Mouse (Mus musculus): ENCODE results near the gene Fgf15.

DNA sequence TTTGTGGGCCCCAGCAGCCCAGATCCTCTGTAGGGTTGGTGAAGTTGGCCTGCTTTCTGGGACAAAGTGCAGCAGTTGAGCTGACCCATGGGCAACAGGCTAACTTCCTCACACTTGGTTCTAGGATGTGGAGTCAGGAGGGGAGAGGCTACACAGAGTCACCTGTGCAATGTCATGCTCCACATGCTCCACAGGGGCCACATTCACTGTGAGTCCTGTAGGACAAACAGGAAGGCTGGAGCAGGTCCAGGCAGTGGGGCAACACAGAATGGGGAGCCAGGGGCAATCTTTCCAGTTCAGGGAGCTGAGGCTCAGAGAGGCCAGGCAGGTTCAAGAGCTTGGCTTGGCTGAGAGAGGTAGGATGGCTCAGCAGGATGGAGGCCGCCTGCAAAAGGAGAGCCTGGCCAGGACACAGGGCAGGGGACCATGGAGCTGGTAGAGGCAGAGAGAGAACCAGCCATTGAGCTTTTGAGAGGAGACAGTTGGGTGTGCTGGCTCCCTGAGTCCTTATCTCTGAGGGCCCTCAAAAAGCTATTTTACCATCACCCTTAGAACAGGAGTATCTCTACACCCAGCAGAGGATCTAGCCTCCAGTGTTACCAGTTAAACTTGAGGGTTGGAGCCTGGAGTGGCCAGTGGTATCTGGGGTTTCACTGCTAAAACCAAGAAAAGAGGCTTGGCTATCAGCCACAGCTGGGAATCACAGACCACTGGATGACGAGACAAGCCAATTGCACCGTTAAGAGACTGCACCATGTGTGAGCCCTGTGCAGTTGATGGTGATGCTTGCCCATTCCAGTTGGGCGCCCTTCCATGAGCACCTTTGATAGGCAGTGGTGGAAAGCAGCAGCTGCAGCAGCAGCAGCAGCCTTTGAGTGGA lies 31.9 kb downstream of the Fgf15 start:
- no peak for TF ChIP-seq CTCF (IDR thresholded peaks at IDR 0.05; ENCODE audit: borderline replicate concordance, insufficient read depth, low read length)
- no peak for TF ChIP-seq POLR2A (IDR thresholded peaks at IDR 0.05; ENCODE audit: low read depth, low read length)
